Mouse (Mus musculus): ENCODE data around the gene Smim8.
A peak's percentile ranks its signal among the peaks of the same experiment; 100 is the strongest.
"Not testable (repeated sequence)": the region's sequence is repeated elsewhere in the genome, so short reads cannot be mapped to it uniquely, and the experiment has no call there.

The Smim8 gene

DNA sequence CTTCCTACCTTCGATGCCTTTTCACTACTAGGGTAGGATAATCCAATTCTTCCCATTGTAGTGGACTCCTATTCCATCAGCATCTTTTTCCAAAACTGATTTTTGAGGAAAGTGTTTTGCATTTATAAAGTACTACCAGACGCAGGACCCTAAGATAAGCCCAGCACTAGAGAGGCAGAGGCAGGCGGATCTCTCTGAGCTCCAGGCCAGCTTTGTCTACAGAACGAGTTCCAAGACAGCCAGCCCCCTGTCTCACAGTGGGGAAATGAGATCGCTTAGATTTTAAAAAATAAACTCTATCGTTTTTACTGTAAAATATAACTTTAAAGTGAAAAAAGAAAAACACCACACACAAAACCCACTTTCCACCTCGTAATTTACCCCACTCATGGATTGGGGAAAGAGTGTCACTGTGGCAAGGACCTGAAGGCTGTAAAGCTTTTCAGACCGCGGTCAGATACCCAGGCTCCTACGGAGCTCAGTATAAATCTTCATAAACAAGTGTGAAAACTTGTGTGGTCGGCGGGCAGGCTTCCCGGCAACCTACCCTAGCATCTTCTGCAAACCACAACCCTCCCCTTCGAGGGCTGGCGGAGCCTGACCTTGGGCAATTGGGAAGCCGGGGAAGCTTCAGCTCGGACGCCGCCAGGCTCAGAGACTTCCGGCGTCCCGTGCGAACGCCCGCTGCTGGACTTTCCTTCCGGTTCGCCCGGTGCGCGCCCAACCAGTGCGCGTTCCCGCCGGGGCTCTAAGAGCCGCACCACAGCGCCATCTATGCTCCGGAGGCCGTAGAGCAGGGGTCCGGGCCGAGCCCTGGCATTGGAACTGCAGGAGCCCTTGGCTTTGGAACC, at the start of gene Smim8:
TSS of gene Smim8 (minus strand) at position 747 of the 851 bp plus-strand sequence.
- DNase-seq (ENCODE audit: low spot score): peak; percentile 90

DNA sequence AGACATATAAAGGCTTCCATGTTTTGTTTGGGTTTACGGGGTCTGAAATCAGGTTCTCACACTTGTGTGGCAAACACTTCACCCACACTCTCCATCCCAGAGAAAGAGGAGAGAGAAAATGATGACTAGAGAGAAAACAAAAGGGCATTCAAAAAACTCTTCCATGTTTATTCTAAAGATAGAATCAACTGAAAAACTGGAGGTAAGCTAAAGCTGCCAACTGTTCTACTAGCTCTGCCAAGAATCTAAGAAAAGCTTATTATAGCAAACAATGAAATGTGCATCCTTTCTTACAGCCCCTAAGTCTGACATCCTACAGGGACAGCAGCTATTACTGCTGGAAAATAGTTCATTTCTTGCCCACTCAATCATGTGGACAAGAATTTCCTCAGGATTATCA, 45.7 kb upstream of the Smim8 start:
- DNase-seq (ENCODE audit: low spot score): no peak

DNA sequence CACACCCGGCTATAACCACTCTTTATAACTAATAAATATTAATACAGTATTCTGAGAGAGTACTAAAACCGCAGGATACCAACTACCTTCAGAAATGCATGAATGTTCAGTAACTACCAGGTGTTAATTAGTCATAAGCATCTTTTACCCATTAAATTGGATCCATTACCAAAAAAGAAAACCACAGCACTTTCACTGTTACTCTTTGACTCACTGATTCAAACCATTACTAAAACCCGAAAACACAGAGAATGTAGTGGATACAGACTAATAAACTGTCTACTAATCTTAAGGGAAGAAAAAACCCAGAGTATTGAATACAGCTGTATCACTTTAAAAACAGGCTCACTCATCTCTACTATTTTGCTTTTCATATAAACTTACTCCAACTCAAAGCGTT, 41.7 kb upstream of the Smim8 start:
- no peak for DNase-seq (ENCODE audit: low spot score)

DNA sequence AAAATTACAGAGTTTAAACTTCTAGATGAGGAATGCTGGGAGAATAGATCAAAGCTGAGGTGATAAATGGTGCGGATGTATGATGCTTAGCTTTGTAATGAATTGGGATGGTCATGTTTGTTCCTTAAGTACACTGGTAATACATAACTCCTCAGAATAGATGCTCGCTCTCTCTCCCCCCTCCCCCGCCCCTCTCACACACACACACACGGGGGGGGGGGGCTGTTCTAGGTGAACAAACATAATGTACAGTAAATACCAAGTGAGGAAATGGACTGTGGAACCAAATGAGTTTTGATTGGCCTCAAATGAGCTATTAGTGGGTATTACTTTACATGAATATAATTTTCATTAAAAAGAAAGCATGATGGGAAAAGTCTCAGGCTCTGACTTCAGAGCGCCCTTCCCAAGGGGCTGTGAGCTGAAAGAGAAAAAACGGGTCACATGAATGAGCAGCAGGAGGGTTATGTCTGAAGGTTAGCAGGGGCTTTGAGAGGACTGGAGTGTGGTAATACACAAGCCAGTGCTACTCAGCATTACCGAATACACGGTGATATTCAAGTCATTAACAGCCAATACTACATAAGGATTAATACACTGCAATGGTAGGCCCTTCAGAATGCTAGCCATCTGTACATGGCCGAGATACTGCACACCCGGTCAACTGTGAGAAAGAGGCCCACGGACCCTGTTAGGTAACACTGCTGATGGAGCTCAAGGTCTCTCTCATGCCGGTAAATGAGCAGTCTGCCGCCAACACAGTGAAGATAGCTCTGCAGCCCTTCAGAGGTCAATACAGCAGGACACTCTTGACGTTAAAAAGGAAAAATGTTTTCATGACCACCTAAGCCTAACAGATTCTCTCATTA, 23.2 kb upstream of the Smim8 start:
- no peak for DNase-seq (ENCODE audit: low spot score)

- DNase-seq (ENCODE audit: low spot score): no peak
Measured at GRCm38 (mm10) chr4:34798005-34798404, 19.8 kb upstream of the Smim8 start.

DNA sequence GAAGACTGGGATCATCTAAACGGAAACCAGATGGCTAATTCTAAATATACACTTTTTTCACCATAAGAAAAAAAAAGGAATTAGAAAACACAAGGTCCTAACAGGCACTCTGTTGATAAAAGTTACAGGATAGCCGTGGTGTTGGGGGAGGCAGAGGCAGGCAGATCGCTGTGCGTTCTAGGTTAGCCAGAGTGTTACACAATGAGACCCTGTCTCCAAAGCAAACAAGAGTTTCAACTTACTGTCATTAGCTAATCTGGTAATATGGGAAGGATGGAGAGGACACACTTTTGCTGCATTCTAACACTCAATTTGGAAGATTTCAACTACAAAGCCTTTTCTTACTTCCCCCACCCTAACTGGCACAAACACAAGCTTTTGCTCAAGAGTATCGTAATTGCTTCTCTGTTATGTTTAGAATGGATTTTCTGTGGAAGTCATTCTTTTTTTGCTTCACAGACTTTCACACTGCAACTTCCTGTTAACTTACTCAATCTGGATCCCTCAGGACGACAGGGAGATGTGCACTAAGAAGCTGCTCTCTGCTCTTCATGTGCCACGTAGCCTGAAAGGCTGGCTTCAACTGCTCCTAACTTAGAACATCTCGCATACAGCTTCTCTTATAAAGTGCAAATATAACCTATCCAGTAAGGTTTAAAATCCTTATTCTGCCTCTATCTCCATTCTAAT, 19.2 kb upstream of the Smim8 start:
- no peak for DNase-seq (ENCODE audit: low spot score)

GRCm38 (mm10) chr4:34796294-34796693, 18.1 kb upstream of the Smim8 start:
- DNase-seq (ENCODE audit: low spot score): no peak

- no peak for DNase-seq (ENCODE audit: low spot score)
Measured at GRCm38 (mm10) chr4:34786476-34786875, 8.3 kb upstream of the Smim8 start.

GRCm38 (mm10) chr4:34785646-34786045, 7.4 kb upstream of the Smim8 start:
- no peak for DNase-seq (ENCODE audit: low spot score)

DNA sequence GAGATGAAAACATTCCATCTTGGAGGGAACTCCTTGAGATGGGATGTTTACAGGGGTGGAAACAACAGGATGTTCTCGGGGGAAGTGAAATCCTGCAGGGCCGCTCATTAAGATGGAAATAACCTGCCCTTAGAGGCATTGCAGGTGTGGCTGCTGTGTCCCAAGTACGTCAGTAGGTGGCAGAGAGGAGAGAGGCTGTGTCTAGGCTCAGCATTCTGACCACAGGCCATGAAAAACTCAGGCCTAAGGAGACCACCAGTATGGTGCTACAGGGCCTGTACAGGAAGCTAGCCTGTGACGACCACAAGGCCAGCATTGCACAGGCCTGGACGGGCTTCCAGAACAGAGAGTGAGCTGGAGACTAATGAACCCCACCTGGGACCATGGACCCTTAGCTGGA, 6.6 kb upstream of the Smim8 start:
- DNase-seq (ENCODE audit: low spot score): no peak

GRCm38 (mm10) chr4:34782730-34783129, 4.5 kb upstream of the Smim8 start:
- no peak for DNase-seq (ENCODE audit: low spot score)

GRCm38 (mm10) chr4:34771652-34772371, 6.4 kb downstream of the Smim8 start:
- no peak for DNase-seq (ENCODE audit: low spot score)

- DNase-seq (ENCODE audit: low spot score): no peak
Measured at GRCm38 (mm10) chr4:34756163-34756562, 22.1 kb downstream of the Smim8 start, which contains the start of gene Gm136. TSS of gene Gm136 (minus strand) at chr4:34756263.

DNA sequence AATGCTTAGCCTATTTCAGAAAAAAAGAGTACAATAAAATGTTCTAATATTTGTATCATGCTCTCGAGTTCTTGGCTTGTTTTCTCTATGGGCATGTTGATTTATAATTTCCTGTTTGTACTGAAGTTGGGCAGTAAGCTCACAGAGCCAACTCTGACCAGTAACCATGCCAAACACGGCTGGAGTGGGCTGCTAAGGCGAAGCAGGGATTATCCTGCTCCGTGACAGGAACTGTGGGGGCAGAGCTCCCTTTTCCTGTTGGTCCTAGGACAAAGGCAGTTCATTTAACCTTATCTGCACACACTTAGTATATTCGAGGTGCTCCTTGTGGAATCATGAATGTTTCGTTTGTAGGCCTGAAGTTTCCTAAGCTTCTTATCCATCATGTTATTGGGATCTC, 29.0 kb downstream of the Smim8 start:
- DNase-seq (ENCODE audit: low spot score): no peak

- DNase-seq (ENCODE audit: low spot score): no peak
Measured at GRCm38 (mm10) chr4:34734461-34734860, 43.8 kb downstream of the Smim8 start.

GRCm38 (mm10) chr4:34733415-34733814, 44.8 kb downstream of the Smim8 start:
- DNase-seq (ENCODE audit: low spot score): not testable (repeated sequence)

DNA sequence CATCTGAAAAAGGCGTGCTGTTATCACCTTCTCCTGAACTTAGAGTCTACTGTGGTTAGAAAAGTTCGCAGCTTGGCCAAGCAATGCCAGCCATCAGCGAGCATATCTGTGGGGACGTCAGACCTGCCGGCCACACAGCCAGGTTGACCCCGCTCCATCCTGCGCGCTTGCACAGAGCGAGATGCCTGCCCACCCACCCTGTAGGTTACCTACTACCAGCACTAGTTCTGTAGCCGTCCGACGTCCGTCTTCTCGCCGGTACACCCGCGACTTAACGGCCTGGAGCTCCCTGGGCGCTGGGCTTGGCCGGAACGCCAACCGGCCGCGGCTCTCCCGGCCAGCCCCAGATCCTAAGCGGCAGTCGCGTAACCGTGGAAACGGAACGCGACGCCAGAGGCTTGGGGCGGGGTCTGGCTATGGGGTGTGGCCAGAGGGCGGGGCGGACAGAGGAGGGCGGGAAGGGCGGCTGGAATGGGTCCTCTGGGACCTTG, 48.3 kb downstream of the Smim8 start, which contains the start of gene Cfap206:
TSS of gene Cfap206 (minus strand) at position 356 of the 491 bp plus-strand sequence.
- DNase-seq (ENCODE audit: low spot score): peak; percentile 75

GRCm38 (mm10) chr4:34725710-34726109, 52.5 kb downstream of the Smim8 start:
- DNase-seq (ENCODE audit: low spot score): not testable (repeated sequence)

GRCm38 (mm10) chr4:34724306-34724705, 53.9 kb downstream of the Smim8 start:
- no peak for DNase-seq (ENCODE audit: low spot score)

GRCm38 (mm10) chr4:34723186-34723585, 55.0 kb downstream of the Smim8 start:
- no peak for DNase-seq (ENCODE audit: low spot score)

- DNase-seq (ENCODE audit: low spot score): no peak
Measured at GRCm38 (mm10) chr4:34720127-34720895, 57.9 kb downstream of the Smim8 start.
